Mouse (Mus musculus) liver, embryonic 15.5 days (tissue): Measurements from ENCODE around the gene Hs6st2. TPM values are rescaled to one million over a fixed set of nuclear protein-coding genes. Genes with fewer than 3 reads are reported as not detected.

Source experiments
- ATAC-seq: fragments of 200-750 bp; cut with Nextera tagmentation; 2 replicates; pipeline ENCODE4 v1.8.0; 2017; ENCODE audit warnings: moderate number of reproducible peaks, mild to moderate bottlenecking, moderate library complexity; ENCODE audit not compliant: insufficient read depth
- H3K27ac ChIP-seq: fragments of 300-500 bp; sonication (generic); replicated peaks from 2 replicates; pipeline ENCODE4 v1.5.1; 2015; ENCODE audit warnings: mild to moderate bottlenecking, inconsistent platforms
- H3K27me3 ChIP-seq: fragments of 300-500 bp; sonication (generic); 2 replicates; pipeline ENCODE4 v1.6.1; 2015; ENCODE audit warnings: mild to moderate bottlenecking, inconsistent platforms
- H3K36me3 ChIP-seq: fragments of 300-500 bp; sonication (generic); replicated peaks from 2 replicates; pipeline ENCODE4 v1.6.1; 2015; ENCODE audit warnings: moderate library complexity, mild to moderate bottlenecking, inconsistent platforms
- H3K4me1 ChIP-seq: fragments of 300-500 bp; sonication (generic); replicated peaks from 2 replicates; pipeline ENCODE4 v1.6.1; 2015; ENCODE audit warnings: inconsistent platforms
- H3K4me2 ChIP-seq: fragments of 300-500 bp; sonication (generic); 2 replicates; pipeline ENCODE4 v1.6.1; 2015; ENCODE audit warnings: moderate library complexity, mild to moderate bottlenecking, inconsistent platforms
- H3K4me3 ChIP-seq: fragments of 300-500 bp; sonication (generic); replicated peaks from 2 replicates; pipeline ENCODE4 v1.5.1; 2015; ENCODE audit warnings: mild to moderate bottlenecking, inconsistent platforms
- H3K9ac ChIP-seq: fragments of 300-500 bp; sonication (generic); 2 replicates; pipeline ENCODE4 v1.6.1; 2015; ENCODE audit warnings: moderate library complexity, mild to moderate bottlenecking, inconsistent platforms
- H3K9me3 ChIP-seq: fragments of 300-500 bp; sonication (generic); replicated peaks from 2 replicates; pipeline ENCODE4 v1.6.1; 2016; ENCODE audit warnings: inconsistent platforms
- WGBS: fragments of 180-500 bp; shearing (Covaris S2); methylation state at CpG from one replicate; pipeline ENCODE4 v1.1.7; 2015; ENCODE audit warnings: mixed read lengths; ENCODE audit not compliant: insufficient replicate concordance; 5-methylcytosine and 5-hydroxymethylcytosine counted together
- polyA plus RNA-seq: library from polyadenylated mRNA; unstranded; fragments of >200 nt; fragmentation: Nextera tagmentation; extraction: Ambion mirVana; gene quantifications from 2 replicates; pipeline ENCODE4 v1.2.1, GENCODE M21; 2015

The Hs6st2 gene
- polyA plus RNA-seq, 1 experiment from 2014 or later, result 1.3 TPM

DNA sequence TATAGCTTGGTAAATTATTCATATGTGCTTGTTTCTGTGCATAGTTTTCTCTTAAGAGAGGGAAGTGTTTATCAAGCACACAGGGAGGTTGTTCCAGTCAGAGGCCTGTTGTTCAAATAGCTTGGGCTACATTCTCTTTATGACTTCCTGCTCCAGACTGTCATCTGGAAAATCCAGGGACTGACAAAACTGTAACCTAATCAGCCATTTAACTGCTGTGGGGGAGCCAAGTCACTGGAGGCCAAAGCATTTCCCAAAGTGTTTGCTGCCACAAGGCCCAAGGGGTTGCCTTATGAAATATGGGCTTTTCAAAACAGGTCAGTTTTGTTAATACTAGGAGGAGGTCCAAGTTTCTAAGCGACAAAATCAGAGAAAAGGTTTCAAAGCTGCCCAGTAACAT is 119.8 kb downstream of the Hs6st2 start:
- Histone ChIP-seq H3K4me2 (no peak overlapping the region), H3K27me3 (no peaks in the 10 kb centered on the region), H3K9ac (no peak overlapping the region), H3K36me3 (no peaks in the 10 kb centered on the region), H3K4me3 (no peak overlapping the region), H3K27ac (no peak overlapping the region), H3K9me3 (no peaks in the 10 kb centered on the region), H3K4me1 (no peaks in the 10 kb centered on the region)
- no peak for ATAC-seq
- 30% methylated on average over 1 of the region's 1 CpGs for WGBS

DNA sequence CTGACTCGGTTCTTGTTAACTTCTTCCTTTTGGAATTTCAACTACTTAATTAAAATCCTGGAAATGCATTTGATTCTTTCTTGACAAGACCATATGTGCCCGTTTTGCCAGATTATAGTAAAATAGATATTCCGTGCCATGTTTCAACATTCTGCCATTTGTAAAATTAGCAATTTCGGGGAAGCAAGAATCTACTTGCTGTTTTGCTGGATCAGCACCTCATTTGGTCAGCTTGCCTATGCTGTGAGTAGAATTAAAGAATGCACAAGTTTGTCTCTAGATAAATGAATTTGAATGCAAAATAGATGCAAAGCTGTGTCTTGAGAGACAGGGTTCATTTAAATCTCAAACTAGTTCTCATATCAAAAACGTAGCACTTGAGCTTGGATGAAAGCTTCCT is 142.0 kb downstream of the Hs6st2 start:
- no peak overlapping the region for H3K4me2 ChIP-seq
- H3K27ac ChIP-seq, result no peak overlapping the region
- no peaks in the 10 kb centered on the region for H3K36me3 ChIP-seq
- H3K9ac ChIP-seq, result no peak overlapping the region
- WGBS, result 60% methylated on average over 5 of the region's 5 CpGs
- no peaks in the 10 kb centered on the region for H3K27me3 ChIP-seq
- no peak for ATAC-seq
- no peaks in the 10 kb centered on the region for H3K9me3 ChIP-seq
- no peaks in the 10 kb centered on the region for H3K4me1 ChIP-seq
- H3K4me3 ChIP-seq, result no peak overlapping the region

DNA sequence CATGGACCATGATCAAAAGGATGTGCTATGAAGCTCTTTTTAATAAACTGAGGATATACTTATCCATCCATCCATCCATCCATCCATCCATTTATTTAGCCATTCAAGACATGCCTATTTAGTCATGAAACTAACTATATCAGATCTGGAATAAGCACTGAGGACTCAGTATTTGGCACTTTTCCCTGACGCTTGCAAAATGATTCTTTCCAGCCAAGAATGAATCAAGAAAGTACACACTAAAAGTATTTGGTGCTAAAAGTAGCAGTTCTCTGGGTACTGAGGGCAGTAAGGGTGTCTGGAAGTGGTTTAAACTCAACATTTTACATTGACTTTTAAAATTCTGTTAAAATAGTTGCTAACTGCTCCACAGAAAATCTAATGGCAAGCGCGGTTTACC is 144.6 kb downstream of the Hs6st2 start:
- Histone ChIP-seq H3K9me3 (no peaks in the 10 kb centered on the region), H3K27me3 (no peaks in the 10 kb centered on the region), H3K9ac (no peak overlapping the region), H3K27ac (no peak overlapping the region), H3K4me1 (no peaks in the 10 kb centered on the region), H3K4me3 (no peak overlapping the region), H3K4me2 (no peak overlapping the region), H3K36me3 (no peaks in the 10 kb centered on the region)
- no peak for ATAC-seq
- 69% methylated on average over 3 of the region's 3 CpGs for WGBS

DNA sequence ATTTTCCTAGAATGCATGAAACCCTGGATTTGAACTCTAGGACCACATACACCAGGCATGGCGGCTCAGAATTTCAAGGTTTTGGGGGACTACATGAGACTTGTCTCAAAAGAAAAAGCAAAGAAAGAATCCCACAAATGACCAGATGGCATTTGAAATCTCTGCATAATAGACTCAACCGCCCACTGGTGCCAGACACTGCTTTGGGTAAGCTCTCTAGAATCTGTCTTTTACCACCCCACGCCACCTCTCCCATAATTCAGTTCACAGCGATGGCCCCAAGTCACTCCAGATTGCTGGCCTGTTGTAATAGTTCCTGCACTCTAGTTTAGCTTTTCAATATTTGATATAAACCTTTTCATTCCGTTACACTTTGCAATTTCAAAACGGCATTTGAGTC is 146.4 kb downstream of the Hs6st2 start:
- Histone ChIP-seq H3K4me2 (no peak overlapping the region), H3K27ac (no peak overlapping the region), H3K4me3 (no peak overlapping the region), H3K4me1 (no peaks in the 10 kb centered on the region), H3K9me3 (no peaks in the 10 kb centered on the region), H3K27me3 (no peaks in the 10 kb centered on the region), H3K36me3 (no peaks in the 10 kb centered on the region), H3K9ac (no peak overlapping the region)
- 74% methylated on average over 6 of the region's 6 CpGs for WGBS
- no peak for ATAC-seq

DNA sequence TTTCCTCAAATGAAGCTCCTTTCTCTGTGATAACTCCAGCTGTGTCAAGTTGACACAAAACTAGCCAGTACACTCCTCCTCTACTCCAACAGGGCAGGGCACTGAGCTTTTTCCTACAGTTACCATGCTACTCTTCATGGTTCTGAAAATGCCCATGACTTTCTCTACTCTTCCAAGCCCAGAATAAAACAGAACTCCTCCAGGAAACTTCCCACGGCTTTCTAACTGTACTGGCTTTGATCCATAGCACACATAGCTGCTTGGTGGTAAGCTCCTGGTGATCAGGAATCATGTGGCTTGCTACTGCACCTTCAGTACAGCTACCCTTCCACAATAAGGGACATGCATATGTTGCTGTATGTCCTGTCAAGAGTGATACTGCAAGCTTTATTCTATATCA is 150.5 kb downstream of the Hs6st2 start:
- ATAC-seq, result no peak

GRCm38 (mm10) chrX:51528601-51529000 is 153.1 kb downstream of the Hs6st2 start:
- Histone ChIP-seq H3K9ac (no peak overlapping the region), H3K36me3 (no peaks in the 10 kb centered on the region), H3K27ac (no peak overlapping the region), H3K4me1 (no peaks in the 10 kb centered on the region), H3K4me2 (no peak overlapping the region), H3K27me3 (no peaks in the 10 kb centered on the region), H3K4me3 (no peak overlapping the region), H3K9me3 (no peaks in the 10 kb centered on the region)
- no peak for ATAC-seq

More for the DNA sequence above, 150.5 kb downstream of the Hs6st2 start:
- no peak overlapping the region for H3K4me2 ChIP-seq
- no peak overlapping the region for H3K4me3 ChIP-seq
- H3K9ac ChIP-seq, result no peak overlapping the region
- 44% methylated on average over 1 of the region's 1 CpGs for WGBS
- H3K27me3 ChIP-seq, result no peaks in the 10 kb centered on the region
- no peaks in the 10 kb centered on the region for H3K9me3 ChIP-seq
- no peak overlapping the region for H3K27ac ChIP-seq
- H3K36me3 ChIP-seq, result no peaks in the 10 kb centered on the region
- H3K4me1 ChIP-seq, result no peaks in the 10 kb centered on the region

GRCm38 (mm10) chrX:51514831-51515230 is 166.8 kb downstream of the Hs6st2 start:
- no peak overlapping the region for H3K9ac ChIP-seq
- no peak overlapping the region for H3K4me2 ChIP-seq
- no peak overlapping the region for H3K27ac ChIP-seq
- no peak overlapping the region for H3K4me3 ChIP-seq
- 57% methylated on average over 1 of the region's 1 CpGs for WGBS
- no peaks in the 10 kb centered on the region for H3K9me3 ChIP-seq
- no peaks in the 10 kb centered on the region for H3K4me1 ChIP-seq
- no peaks in the 10 kb centered on the region for H3K27me3 ChIP-seq
- no peaks in the 10 kb centered on the region for H3K36me3 ChIP-seq
- ATAC-seq, result no peak

DNA sequence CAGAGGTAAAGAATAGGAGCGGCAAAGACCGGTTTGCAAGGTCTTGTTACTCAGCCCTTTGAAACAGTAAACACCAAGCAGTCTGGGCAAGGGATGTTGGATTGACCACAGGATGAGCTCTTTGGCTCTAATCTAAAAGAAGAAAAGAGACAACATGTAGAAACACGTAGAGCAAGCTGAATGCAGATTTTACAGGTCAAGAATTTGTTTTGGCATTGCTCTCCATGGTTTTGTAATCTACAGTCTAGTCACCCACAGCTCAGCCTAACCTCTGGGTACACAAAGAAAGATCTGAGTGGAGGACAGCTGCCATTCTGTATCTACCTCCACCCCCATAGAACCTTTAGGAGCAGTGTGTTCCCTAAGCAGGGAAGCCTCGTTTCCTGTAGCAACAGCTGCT is 175.1 kb downstream of the Hs6st2 start:
- Histone ChIP-seq H3K36me3 (no peaks in the 10 kb centered on the region), H3K9me3 (no peaks in the 10 kb centered on the region), H3K27me3 (no peaks in the 10 kb centered on the region), H3K27ac (no peak overlapping the region), H3K4me2 (no peak overlapping the region), H3K4me3 (no peak overlapping the region), H3K4me1 (no peaks in the 10 kb centered on the region), H3K9ac (no peak overlapping the region)
- 49% methylated on average over 4 of the region's 4 CpGs for WGBS
- ATAC-seq, result no peak

DNA sequence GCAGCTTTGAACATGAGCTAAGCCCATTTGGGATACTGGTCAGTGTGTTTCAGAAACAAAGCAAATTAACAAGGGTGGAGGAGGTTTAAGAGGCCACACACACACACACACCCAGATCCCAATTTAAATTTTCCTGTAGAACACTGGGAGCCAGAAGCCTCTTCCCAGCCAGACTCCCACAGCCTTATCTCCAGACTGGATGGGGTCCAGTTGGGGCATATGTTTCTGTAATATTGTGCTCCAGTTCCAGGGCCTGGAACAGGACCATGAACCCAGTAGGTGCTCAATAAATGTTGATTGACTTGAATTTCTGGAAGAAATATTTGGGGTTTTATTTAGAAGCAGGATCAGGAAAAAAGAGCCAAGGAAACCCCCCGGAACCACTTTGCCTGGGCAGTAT is 176.0 kb downstream of the Hs6st2 start:
- no peak for ATAC-seq
- Histone ChIP-seq H3K4me3 (no peak overlapping the region), H3K36me3 (no peaks in the 10 kb centered on the region), H3K27ac (no peak overlapping the region), H3K9me3 (no peaks in the 10 kb centered on the region), H3K4me2 (no peak overlapping the region), H3K4me1 (no peaks in the 10 kb centered on the region), H3K27me3 (no peaks in the 10 kb centered on the region), H3K9ac (no peak overlapping the region)
- 32% methylated on average over 1 of the region's 1 CpGs for WGBS

GRCm38 (mm10) chrX:51503781-51504471 is 177.7 kb downstream of the Hs6st2 start:
- Histone ChIP-seq H3K4me2 (no peak overlapping the region), H3K36me3 (no peaks in the 10 kb centered on the region), H3K9ac (no peak overlapping the region)

DNA sequence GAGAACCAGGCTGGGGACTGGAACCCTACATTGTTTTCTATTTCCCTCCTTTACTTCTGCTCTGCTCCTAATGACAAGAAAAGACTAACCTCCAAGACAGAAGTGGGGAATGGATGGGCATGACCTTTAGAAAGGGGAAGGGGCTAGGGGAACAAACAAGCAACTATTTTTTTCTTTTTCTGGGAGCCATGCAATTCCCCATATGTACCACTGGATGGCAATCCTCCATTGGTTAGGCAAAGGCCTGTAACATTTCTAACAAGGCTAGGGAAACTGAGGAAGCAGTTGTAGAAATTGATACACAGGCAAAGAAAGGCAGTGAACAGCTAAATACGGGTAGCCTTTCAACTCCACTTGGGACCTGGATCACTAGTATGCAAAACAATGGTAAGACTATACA is 183.8 kb downstream of the Hs6st2 start:
- Histone ChIP-seq H3K9ac (no peak overlapping the region), H3K4me3 (no peak overlapping the region), H3K36me3 (no peaks in the 10 kb centered on the region), H3K27me3 (no peaks in the 10 kb centered on the region), H3K27ac (no peak overlapping the region), H3K4me2 (no peak overlapping the region), H3K4me1 (no peaks in the 10 kb centered on the region), H3K9me3 (no peaks in the 10 kb centered on the region)
- no peak for ATAC-seq
- WGBS, result 50% methylated on average over 1 of the region's 1 CpGs

More at GRCm38 (mm10) chrX:51503781-51504471, 177.7 kb downstream of the Hs6st2 start:
- Histone ChIP-seq H3K4me1 (no peaks in the 10 kb centered on the region), H3K4me3 (no peak overlapping the region), H3K27ac (no peak overlapping the region), H3K9me3 (no peaks in the 10 kb centered on the region), H3K27me3 (no peaks in the 10 kb centered on the region)
- ATAC-seq, result no peak
- 48% methylated on average over 7 of the region's 7 CpGs for WGBS

GRCm38 (mm10) chrX:51488374-51488773 is 193.3 kb downstream of the Hs6st2 start:
- no peak overlapping the region for H3K4me2 ChIP-seq
- H3K9ac ChIP-seq, result no peak overlapping the region
- H3K4me3 ChIP-seq, result no peak overlapping the region
- no peaks in the 10 kb centered on the region for H3K9me3 ChIP-seq
- no peaks in the 10 kb centered on the region for H3K27me3 ChIP-seq
- ATAC-seq, result no peak
- H3K4me1 ChIP-seq, result no peaks in the 10 kb centered on the region
- H3K36me3 ChIP-seq, result no peaks in the 10 kb centered on the region
- H3K27ac ChIP-seq, result no peak overlapping the region
